Mouse (Mus musculus): Measurements from ENCODE around the gene Kcnt1. TPM values are rescaled to one million over a fixed set of nuclear protein-coding genes. Genes with fewer than 3 reads are reported as not detected.
A peak's percentile ranks its signal among the peaks of the same experiment; 100 is the strongest.
"Not testable (repeated sequence)": the region's sequence is repeated elsewhere in the genome, so short reads cannot be mapped to it uniquely, and the experiment has no call there.

The Kcnt1 gene
- total RNA-seq (2021), result 100 to 1,000 TPM; 118 to 130 TPM
- long read RNA-seq, experiment 1, partial matches to known transcripts, result 57 of 95 reads
- long read RNA-seq, experiment 1, other reads (novel, unspliced or antisense), result 35 of 95 reads
- long read RNA-seq, experiment 2, transcript Kcnt1-214 (3 exons, 795 nt), result major isoform, 5 of 64 reads
- long read RNA-seq, experiment 2, partial matches to known transcripts, result 23 of 64 reads
- long read RNA-seq, experiment 2, other reads (novel, unspliced or antisense), result 36 of 64 reads

DNA sequence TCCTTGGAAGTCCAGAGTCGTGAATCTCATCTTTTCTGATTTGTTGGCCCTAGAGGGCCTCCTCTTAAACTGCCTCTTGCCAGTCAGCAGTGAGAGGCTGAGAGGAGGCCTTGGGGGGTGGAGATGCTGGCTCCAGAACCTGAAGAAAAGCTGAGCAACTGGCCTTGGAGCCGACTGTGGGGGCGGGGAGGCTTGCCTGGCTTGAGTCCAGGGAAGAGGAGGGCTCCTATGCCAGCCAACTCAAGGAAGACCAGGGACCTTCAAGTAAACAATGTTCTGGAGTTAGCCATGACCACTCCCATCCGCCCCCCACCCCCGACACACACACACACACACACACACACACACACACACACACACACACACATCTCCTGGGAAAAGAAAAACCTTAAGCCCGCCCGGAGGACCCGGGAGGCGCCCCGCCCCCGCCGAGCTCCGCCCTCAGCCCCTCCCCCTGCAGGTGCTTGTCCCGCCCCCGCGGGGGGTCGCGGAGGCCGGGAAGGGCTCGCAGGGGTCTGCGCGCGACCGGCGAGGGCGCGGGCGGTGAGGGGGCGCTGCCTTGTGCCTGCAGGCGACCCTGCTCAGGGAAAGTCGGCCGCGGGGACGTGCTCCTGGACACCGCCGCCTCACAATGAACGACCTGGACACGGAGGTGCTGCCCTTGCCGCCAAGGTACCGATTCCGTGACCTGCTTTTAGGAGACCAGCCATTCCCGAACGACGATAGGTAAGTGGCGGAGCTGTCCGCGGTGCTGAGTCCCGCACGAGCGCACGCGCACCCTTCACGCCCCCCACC lies at the start of gene Kcnt1:
Kcnt1 (plus strand) TSS at position 398 of the 795 bp plus-strand sequence.
- peak; percentile 61 to 66 for DNase-seq (ENCODE audit: low spot score in 2 of 2)

DNA sequence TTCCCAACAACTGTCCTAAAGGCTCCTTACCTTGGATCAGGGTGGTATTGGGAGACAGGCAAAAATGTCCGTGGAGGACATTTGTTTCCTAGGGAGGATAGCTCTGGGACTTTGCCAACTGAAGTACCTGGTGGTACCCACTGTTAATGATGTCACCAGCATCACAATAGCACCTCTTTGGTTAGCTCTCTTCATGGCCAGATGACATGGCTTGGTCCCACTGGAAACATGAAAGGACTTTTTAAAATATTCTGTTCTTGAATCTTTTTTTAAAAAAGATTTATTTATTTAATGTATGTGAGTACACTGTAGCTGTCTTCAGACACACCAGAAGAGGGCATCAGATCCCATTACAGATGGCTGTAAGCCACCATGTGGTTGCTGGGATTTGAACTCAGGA lies 47.8 kb upstream of the Kcnt1 start, which contains the start of gene Glt6d1:
Glt6d1 (minus strand) TSS at position 101 of the 400 bp plus-strand sequence.
- DNase-seq (ENCODE audit: low spot score in 2 of 2), result not testable (repeated sequence)

DNA sequence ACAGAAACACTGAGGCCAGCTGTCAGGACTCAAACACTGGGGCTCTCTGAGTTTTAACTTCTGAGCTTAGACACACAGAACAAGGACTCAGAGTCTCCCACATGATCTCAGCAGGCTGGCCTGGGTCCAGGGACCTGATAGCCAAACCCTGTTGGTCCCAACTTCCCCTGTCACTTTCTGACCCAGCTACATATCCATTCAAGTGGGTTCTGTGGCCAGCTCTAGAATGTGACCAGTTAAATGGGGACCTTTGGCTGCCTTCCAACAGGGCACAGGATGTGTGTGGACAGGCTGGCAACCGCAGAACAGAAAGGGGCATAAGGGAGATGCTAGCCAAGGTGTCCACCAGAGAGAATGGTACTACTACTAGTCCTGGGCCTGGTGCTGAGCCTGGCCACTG lies 40.7 kb upstream of the Kcnt1 start, which contains the start of gene Lcn9:
Lcn9 (plus strand) TSS at position 348 of the 400 bp plus-strand sequence.
- no peak for DNase-seq (ENCODE audit: low spot score in 2 of 2)

DNA sequence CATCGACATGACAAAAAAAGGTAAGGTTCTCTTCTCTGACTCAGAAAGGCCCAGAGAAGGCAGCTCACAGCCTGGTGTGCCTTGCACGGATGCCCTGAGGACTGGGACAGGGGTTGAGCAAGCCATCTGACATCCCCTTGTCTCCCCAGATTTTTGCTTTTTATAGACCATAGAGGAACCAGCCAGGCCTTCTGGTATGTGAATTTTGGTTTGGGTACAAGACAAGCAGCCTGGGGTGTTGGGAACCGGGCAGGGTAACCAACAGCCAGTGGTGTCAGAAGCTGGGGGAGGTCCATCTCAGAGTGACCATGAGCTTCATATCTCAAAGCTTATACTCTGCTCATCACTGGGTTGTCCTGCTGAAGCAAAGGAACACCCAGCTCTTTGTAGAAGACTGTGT lies 38.8 kb upstream of the Kcnt1 start:
- no peak for DNase-seq (ENCODE audit: low spot score in 2 of 2)

DNA sequence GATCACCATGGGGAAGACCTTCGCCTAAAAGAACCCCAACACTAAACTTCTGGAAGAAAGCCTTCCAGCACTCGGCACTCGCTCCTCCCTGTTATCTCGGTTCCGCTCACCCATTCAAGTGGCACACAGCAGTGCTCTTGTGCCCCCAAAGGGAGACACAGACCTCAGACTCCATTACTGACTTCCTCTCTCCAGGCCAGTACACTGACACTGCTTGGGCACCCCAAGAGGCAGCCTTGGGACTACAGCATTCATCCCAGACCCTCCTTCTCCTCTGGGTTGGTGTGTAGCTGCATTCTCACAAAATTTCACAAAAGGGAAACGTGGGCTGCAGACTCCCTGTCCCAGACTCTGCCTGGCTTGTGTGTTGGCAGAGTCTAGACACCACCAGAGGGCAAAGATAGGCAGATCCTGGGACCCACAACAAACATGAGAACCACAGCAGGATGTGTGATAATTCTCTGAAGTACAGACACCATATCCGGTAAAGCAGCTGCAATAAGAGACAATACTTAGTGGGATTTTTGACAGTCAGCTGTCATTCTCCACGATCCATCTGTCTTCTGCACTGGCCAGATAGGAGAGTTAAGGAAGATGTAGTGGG lies 35.1 kb upstream of the Kcnt1 start:
- DNase-seq (ENCODE audit: low spot score in 2 of 2), result no peak

DNA sequence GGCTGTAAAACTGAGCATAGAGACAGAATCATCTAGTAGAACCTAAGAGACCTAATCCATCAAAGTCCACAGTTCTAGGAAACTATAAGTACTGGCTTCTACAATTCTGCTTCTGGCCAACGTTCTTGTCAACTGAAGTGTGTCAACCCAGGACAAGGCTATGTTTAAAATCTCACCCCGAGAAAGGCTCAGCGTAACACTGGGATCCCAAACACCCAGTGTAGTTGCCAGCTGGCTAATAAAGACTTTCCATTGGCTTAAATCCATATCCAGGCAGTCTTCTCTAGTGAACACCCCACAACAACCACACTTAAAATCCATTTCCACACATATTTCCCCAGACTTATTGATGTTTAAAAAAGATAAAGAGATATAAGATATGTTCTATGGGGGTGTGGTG lies 32.7 kb upstream of the Kcnt1 start:
- DNase-seq (ENCODE audit: low spot score in 2 of 2), result no peak

DNA sequence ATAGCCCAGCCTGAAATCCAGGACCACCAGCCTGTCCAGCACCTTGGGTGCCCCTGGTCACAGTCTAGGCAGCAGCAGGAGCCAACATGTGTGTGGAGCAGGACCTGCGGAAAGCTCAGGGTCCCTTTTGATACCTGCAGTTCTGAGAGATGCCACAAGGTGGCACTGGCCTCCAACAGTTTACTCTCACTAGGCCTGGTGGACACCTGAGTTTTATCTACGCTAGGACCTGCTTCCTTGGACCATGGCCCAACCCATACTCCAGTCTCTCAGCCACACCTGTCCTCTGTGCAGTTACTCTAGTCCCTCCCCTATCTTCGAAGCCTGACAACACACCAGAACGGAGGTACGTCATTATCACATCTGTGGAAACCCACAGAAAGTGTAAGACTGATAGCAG lies 27.2 kb upstream of the Kcnt1 start:
- DNase-seq (ENCODE audit: low spot score in 2 of 2), result peak; percentile 85 to 87

DNA sequence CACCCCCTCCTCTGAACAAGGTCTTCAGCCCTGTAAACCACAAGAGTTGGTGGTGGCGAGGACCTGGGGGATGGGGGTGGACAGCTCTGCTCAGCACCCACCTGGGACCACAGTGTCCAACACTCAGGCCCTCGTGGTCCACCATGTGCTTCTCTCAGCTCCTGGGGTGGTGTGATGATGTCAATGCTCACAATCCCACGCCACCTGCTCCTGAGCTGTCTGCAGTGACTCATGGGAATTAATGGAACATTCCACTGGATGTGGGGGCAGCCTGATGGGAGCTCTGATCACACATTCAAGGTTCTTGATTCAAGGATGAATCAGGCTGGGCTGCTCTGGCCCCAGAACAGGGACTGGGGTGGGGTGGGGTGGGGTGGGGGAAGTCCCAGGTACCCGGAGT lies 21.4 kb upstream of the Kcnt1 start:
- DNase-seq (ENCODE audit: low spot score in 2 of 2), result peak; percentile 26 to 48

DNA sequence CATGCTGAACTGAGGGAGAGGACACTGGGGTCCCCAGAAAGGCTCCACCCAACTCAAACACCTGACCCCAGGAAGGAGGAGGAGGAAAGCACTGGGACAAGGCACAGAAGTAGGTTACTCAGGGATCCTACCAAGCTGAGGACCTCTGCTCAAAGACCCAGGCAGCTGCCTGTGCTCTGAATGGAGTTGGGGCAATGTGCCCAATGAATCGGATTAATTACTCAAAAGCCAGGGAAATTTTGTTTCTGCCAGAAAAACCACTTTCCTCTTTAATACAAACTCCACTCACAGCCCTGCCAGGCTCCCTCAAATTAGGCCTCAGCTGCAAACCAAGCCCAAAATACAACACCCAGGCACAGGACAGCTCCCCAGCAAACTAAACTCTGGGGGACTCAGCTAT lies 20.8 kb upstream of the Kcnt1 start:
- peak in 1 of 2 experiments; percentile 9 for DNase-seq (ENCODE audit: low spot score in 2 of 2)

DNA sequence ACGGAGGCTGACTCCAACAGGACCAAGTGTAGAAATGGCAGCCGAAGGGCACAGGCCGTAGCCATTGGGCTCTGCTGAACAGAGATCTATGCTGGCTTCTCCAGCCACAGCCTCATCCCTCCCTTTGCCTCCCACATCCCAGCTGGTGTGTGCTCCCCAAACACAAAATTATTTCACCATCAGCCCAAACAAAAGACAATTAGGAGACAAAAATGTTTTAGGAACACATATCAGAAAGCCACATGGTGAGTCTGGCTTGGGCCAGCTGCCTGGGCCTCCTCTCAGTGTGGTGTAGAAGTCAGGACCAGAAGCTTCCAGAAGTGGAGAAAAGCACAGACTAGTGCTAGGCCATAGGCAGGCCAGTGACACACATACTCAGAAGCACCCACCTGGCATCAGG lies 19.4 kb upstream of the Kcnt1 start:
- DNase-seq (ENCODE audit: low spot score in 2 of 2), result no peak

DNA sequence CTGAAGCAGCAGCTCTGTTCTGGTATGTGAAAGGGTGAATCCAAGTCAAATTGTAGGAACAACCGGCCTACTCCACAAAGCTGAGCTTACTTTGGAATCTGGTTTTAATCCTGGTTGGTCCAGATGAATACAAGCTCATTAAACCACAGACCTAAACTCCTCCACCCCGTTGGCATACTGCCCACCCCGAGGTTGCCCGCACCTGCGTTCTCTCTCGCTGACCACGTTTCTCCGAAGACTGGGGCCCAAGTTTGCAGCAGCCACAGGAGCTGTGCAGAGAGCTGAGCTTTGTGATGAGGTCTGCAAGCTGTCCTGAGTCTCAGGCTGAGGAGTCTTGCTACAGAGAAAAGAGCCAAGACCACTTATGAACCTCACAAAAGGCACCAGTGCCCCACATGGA lies 17.0 kb upstream of the Kcnt1 start:
- DNase-seq (ENCODE audit: low spot score in 2 of 2), result no peak

DNA sequence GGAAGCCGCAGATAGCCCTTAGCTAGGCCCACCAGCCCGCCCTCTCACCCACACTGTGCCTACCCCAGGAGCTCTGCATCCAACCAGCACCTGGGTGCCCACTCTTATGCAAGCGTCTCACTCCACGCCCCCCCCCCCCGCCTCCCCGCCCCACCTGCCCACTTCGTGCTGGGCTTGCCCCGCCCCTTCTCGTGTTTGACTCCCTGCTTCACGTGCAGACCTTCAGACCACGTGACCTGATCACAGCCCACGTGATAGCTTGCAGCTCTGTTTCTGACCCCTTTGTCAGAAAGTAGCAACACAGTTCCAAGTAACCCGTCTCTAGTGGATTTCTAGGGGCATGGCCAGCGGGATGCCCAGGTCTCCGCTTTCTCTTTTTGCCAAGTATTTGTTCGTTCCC lies 16.3 kb upstream of the Kcnt1 start, which contains the start of gene Sohlh1:
Sohlh1 (minus strand) TSS at position 23 of the 400 bp plus-strand sequence.
- no peak for DNase-seq (ENCODE audit: low spot score in 2 of 2)

DNA sequence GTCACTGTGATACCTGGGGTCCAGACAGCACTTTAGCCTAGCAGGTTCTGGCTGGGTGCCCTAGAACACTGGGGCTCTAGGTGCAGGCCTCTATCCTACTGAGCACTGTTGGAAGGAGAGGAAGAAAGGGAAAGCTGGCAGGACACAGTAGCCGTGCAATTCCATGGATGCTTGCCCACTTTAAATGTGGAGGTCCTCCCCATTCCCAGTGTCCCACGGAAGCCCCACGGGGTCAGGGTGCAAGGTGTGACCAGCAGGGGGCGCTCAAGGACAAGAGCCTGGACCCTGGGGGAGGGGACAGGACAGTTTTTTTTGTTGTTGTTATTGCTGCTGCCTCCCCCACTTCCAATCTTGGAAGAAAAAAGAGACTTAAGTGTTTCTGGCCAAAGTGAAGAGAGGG lies 13.2 kb upstream of the Kcnt1 start:
- DNase-seq (ENCODE audit: low spot score in 2 of 2), result peak; percentile 40 to 73

DNA sequence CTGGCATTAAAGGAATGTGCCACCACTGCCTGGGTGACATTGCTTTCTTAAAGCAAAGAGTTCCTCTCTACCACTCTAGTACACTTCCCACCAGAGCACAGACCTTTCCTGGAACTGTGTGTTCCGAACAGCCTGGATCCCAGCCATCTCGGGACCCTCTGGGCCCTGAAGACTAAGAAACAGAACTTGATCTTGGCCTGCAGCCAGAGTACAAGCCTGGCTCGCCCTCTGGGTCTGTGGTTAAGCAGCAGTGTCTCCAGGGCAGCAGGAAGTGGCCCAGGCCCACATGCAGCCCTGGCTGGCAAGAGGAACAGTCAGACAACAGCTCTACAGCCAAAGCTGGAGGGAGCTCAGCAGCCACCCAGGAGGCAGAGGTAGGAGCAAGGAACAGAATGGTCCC lies 10.9 kb upstream of the Kcnt1 start:
- DNase-seq (ENCODE audit: low spot score in 2 of 2), result peak in 1 of 2 experiments; percentile 35

DNA sequence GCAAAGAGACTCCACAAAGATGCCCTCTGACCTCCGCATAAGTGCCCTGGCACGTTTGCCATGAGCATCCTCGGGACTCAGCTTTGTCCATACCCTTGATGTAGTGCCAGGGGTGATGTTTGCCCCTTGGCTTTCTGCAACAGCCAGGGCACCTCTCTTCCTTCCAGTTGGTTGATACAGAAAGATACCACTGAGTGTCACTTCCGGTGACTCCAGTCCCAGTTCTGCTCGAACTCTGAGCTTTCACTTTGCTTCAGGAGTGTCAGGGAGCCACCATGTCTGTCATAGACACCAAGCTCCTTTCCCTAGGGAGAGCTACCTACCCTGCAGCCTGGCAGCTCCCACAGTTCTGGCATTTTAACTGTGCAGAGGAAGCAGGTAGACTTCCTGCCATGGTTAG lies 9.5 kb upstream of the Kcnt1 start:
- DNase-seq (ENCODE audit: low spot score in 2 of 2), result no peak

DNA sequence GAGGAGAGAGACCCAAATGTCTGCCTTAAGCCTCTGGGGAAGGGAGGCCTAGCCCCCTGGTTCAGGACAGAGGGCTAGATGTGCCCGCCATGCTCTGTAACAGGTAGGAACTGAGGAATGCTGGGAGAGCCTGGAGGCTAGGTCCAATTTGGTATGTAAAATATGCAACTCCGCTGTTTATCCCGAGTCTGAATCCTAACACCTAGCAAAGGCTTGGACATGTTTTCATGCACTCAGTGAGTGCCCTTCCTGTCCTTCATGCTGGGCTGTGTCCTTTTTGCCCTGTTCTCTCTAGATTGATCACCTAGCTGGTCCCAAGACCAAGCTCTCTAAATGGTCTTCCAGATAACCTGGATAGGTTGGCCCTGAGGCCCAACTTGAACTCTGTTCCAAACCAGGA lies 3.6 kb upstream of the Kcnt1 start:
- DNase-seq (ENCODE audit: low spot score in 2 of 2), result no peak

DNA sequence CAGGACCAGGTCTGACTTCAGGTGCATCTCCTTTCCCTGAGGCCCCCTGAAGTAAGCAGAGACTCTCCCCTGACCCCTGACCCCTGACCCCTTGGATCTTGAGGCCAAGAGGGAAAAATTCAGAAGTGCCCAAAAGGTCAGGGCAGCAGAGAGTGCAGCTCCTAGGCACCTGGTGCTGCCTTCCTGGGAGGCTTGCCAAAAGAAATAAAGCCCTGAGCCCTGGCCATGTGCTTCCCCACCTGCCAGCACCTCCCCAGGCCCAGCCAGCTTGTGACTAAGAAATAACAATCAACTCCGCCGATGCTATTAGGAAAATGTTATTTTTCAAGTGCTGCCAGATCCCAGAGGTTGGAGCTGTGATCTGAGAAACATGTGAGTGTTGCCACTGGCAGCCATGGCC lies 1.5 kb upstream of the Kcnt1 start:
- no peak for DNase-seq (ENCODE audit: low spot score in 2 of 2)

DNA sequence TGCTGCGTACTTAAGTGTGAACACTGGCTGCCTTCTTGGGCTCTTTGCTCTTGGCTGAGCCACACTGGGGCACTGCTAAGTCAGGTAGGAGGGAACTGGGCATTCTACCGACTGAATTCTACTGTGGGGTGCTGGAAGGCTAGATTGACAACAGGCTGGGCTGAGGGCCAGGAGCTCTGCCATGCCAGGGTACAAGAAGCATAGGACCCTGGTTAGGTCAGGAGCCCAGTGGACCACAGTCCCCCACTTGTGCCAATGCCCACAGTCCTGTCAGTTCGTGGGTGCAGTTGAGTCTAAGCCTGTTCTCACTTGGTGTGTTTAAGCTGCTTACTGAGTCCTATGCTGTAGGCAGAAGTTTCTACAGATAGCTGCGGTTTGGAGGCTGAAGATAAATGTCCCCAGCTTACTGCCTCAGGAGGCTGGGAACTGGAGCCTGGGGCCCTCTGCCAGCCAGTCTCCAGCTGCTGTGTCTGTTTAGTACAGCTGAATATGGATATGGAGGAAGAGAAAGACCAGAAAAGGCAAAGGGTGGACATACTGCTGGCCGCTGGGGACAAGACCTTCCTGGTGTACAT lies 751 bp upstream of the Kcnt1 start:
- DNase-seq (ENCODE audit: low spot score in 2 of 2), result peak in 1 of 2 experiments; percentile 43

DNA sequence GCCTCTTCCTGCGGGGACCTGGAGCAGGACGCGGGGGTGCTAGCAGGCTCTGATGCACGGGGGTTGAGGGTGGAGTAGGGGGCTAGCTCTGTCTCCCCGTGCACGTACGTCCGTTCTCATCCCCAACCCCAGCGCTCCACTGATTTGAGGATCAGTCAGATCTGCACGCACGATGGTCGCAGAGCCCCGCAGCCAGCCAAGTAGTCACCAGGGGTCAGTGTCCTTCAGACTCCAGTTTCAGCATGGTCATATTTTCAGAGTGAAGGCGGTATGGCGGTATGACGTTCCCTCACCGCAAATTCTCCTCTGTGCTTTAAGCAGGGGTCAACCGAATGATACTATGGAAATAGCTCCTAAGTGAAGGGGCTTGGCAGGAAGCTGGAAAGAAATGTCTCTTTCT lies 696 bp downstream of the Kcnt1 start:
- peak in 1 of 2 experiments; percentile 29 for DNase-seq (ENCODE audit: low spot score in 2 of 2)

DNA sequence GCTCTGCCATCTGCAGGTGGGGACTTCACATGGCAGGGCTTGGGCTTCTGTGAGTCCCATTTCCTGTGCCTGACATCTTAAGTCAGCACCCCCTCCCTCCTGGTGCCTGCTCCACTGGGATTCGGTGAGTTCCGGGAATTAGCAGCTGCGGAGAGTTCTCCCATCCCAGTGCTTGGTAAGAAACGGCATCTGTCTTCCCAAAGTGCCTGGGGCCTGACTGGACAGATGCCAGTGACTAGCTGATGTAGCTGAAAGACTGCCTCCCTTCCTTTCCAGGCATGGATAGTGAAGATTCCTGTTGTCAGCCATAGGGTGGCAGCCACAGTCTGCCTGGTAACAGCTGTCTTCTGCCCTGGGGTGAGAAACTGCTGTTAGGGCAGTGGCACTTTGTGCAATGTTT lies 1.9 kb downstream of the Kcnt1 start:
- DNase-seq (ENCODE audit: low spot score in 2 of 2), result peak; percentile 70 to 78

DNA sequence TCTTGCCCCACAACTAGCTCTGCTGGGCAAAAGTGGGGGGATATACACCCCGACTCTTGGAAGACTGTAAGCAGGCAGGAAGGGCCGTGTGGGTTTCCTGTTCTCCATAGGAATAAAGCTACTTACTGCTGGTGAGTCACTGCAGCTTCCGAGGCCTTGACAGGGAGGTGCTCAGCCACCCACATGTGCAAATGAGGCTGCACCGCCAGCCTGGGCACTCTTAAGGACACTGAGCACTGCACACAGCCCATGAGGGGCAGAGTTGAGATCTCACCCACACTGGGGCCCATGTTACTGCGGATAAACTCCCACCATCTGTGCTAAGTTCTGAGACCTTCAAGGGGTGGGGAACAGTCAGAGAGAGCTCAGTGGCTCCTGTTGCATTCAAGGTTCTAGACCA lies 3.1 kb downstream of the Kcnt1 start:
- DNase-seq (ENCODE audit: low spot score in 2 of 2), result peak; percentile 50 to 68
